Mouse (Mus musculus): ENCODE results near the gene Nova1.

The Nova1 gene

DNA sequence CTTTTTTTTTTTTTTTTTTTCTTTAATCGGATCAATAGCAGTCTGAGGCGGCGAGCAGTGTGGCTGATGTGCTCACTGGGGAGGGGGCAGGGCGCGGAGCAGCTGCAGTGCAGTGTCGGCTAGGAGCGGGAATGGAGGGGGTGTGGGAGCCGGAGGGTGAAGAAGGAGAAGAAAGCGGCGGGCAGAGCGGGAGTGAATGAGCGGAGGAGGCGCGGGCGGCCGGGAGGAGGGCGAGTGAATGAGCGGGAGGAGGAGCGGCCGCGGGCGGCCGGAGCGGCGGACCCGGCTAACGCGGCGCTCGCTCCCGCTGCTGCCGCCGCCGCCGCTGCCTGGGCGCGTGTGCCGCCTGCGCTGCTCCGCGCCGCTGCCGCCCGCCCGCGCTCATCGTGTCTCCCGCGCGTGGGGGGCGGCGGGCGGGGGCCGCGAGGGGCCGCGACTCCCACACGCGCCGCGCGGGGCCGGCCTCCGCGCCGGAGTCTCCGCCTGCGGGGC is at the start of gene Nova1:
Gene Nova1 (minus strand): TSS at position 74 of the 492 bp plus-strand sequence.
- peak; percentile 90 for DNase-seq

DNA sequence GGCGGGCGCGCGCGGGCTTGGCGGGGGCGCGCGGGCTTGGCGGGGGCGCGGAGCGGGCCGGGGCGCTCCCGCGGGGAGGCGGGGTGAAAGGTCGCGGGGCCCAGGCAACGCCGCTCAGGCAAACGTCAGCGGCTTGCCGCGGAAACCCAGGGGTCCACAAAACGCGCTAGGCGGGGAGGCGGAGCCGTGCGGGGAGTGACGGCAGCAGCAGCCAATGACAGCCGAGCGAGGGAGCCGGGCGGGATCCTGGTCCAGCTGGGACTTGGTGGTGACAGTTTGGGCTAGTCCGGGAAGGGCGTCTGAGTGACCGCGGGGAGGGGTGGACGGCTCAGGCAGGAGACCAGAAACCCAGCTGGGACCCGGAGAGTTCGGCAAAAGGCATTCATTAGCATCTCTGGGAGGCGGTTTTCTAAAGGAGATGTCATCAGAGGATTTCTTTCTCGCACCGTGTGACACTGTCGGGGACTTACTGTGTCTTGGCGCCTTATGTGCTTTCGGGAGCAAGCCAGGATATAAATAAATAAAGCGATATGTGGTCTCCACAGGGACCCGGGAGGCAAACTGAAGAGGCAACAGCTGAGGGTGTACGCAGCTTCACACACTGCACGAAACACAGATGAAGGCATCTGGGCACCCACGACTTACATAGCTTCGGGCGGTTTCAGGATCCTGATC is 756 bp upstream of the Nova1 start:
- DNase-seq: peak; percentile 98

DNA sequence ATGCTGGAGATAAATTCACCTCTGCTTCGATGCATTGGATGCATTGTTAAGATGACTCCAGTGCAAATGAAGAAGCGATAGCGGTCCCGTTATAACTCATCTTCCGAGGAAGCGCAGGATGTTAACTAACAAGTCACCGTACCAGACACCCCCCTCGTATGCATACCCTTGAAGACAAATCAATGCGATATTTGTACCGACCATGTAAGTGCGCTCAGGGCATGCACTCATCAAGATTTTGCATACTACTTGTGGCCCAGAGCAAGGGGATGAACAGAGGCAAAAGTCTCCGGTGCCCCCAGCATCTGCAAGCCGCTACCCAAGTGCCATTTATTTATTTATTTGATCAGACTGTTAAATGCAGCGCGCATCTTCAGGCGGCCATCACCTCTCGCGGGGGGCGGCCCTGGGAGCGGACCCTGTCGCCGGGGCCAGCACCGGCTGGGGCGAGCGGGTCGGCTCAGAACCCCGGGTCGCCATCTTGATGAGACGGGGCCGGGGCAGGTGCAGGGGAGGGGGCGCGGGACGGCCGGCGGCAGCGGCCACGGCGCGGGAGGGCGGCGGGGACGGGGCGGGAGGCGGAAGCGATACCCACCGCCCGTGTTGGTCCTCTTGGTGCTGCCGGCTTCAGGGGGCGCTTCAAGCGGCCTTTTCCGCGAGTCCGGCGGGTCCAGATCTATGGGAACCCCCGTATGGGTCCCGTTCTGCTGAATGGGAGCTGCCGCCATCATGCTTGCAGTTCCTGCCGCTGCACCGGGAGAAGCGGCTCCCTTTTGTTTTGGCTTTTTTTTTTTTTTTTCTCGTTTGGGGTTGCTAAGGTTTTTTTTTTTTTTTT is 491 bp downstream of the Nova1 start:
- DNase-seq: peak; percentile 75

DNA sequence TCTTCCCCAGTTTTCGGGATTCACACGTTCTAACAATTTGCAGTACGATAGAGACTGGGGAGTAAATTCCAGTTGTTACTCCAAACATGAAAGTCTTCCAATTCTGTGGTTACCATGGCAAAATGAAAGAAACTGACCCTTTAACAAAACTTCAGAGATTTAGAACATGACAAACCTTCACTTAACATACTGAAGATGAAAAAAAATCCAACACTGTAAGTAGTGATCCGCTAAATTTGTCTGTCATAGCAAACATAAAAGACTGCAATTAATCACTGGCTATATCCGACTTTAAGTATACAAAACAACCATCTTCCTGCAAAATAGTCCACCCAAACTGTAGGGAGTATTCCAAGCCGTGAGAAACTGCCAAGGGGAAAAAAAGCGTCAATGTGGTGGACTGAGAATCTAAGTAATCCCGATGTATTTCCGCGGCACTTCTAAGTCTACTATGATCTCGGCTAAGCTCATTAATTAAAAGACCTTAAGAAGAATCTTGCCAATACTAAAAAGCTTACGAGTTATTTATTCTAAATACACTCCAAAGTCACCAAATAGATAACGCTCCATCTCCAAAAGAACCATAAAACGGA is 1.4 kb downstream of the Nova1 start:
- DNase-seq: no peak

DNA sequence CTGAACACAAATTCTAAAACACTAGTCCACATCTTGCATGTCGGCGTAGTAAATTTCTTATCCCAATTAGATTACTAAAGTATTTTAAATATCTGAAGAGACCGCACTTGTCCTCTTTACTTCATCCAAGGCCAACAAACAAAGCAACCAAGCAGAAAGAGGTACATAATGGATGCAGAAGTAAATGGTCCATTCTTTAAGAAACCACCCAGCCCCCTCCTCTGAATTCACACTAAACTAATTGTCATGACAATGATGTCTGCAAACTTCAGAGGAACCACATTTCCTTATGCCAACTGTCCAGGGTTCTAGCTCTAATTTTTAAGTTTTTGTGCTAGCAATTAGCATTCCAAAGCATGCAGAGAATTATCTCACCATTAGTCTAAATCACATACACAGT is 2.4 kb downstream of the Nova1 start:
- no peak for DNase-seq

DNA sequence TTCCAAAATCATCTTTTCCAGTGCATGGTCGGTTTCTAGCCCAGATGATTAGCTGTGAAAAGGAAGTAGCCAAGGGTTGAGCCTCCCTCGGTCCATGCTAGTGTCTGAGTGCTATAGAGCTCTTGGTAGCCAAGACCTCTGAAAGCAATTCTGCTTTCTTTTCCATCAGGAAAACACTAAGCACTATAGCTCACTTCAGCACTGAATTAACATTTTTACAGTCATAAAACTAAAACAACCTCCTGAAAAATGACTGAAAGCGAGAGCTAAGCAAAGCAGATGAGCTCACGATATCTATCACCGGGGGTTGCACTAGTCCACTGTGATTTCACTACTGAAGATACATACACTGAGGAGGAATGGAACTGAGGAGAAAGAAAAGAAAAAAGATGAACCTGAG is 3.0 kb downstream of the Nova1 start:
- no peak for DNase-seq

DNA sequence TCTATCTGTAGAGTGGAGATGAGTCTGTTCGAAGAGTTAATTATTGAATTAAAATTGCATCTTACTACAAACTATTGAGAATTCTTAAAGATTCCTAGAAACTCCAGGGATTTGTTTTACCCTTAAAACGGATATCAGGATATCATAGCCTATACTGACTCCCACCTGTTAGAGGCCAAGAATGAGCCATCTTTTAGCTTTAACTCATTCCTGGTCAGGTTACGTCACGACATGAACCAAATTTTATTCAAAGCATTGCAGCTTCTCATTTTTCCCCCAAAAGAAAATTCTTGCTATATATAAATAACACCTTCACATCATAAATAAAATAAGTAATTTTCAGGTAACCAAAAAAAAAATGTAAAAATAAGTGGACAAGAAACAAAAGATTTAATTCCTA is 3.9 kb downstream of the Nova1 start:
- DNase-seq: no peak

DNA sequence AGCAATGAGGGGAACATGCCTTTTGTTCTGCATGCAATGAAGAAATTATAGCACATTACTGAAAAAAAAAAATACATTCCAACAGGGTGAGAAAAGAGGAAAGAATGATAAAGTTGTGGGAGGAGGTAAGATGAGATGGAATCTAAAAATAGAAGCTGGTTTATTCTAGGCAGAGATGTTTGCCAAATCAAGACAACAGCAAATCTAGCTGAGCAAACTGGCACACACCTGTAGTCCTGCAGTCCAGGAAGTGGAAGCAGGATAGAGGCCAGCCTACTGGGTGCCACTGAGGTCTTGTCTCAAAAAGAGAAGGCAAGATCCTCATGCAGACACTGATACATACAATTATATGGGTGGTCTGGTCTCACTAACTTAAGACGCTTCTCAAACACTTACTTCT is 17.4 kb downstream of the Nova1 start:
- peak; percentile 35 for DNase-seq

DNA sequence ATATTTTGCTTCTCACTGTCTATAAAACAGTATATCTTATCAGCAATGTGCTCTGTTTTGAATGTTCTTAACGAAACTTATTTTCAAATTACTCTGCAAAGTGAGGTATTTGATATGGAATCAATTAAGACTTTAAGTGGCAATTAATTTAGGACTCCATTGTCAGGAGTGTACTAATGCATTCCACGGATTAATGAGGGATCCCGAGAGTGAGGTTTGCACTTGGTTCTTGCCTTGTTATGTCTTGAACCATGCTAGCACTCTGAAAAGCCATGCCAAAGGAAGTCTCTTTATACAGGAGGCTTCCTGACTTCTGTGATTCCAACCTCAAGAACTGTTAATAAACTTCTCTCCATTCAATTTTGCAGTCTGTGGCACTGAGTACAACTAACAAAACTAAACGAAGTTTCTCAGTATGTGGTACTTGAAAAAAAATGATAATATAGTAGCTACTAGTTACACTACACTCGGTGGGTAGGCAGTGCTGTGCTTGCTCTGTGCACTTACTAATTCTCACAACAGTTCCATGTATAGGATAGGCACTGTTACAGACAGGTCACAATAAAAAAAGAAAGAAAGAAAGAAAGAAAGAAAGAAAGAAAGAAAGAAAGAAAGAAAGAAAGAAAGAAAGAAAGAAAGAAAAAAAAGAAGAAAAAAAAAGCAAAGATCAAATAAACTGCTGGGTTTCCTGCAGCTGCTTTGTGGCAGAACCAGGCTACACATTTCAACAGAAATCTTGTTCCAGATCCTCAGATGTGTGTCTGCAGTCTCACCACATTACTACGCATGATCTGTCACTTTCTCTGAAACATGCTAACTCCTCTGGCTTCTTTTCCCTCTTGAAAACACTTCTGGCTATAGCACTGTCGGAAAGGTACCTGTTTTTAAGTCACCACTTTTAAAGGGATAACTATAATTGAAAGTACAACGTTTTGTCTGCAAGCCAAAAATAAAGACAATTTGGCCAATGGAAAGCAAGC is 36.1 kb downstream of the Nova1 start:
- DNase-seq: no peak

DNA sequence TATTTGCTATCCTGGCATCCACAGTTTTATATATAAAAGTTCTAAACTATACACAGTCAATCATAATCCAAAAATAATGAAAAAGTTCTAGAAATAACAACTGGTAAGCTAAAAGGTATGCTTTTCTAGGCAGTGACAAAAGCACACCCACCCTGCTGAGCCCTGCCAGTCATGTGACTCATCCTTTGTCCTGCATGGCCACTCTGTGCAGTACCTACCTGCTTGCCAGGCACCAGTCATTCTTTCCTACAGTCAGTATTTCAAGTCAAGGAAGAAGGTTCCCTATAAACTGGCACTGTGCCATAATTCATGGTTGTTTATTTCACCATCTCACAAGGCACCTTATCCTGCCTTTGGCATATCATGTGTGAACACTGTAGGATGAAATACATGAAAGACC is 37.2 kb downstream of the Nova1 start:
- no peak for DNase-seq

DNA sequence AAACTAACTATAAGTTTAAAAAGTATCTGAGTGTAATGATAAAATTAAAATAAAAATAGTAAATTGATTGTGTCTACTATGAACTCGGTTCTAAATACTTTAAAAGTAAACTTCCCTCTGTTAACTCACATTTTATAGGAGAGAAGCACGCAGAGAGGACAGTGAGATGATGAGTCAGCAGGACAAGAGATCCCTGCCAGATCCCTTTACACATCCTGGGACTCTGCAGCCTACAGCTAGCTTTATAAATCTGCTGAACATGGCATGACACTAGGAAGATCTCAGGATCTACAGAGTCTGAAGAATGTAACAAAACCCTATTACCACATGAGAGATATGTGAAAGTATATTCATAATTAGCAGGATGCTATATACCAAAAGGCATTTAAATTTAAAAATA is 37.7 kb downstream of the Nova1 start:
- no peak for DNase-seq

DNA sequence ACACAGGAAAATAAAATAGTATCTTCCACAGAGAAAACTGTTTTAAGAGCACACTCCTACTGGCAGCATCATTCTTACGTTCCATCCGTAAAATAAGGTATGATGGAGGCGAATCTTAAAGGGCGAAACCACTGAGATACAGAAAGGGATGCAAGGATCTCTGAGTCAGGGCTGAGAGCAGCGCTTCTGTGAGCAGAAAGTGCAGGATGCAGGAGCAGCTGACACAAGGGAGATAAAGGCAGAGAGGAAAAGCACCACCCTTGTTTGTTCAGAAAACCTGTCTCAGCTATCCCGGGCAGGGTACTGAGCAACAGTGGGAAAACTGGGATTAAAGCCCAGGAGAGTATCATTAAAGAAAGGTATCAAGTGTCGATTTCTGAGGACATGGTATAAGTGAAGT is 59.3 kb downstream of the Nova1 start:
- no peak for DNase-seq

DNA sequence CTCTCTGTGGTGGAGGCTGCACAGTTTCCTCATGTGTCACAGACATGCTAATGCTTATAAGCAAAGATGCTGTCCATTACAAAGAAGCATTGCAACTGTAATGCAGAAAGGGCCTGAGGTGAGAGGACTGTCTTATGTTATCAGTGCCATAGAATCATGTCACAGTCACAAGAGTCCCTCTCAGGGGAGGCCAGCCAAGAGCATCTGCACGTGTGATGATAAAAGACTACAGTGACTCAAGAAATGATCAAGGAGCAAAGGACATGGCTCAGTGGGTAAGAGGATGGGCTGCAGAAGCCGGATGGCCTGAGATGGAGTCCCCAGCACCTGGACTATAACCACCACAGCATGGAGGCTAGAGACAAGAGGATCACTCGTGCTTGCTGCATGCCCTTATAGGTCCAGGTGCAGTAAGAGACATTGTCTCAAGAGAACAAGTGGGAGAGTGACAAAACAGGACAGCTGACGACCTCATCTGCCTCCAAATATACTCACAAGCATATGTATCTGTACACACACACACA is 64.3 kb downstream of the Nova1 start:
- DNase-seq: no peak

DNA sequence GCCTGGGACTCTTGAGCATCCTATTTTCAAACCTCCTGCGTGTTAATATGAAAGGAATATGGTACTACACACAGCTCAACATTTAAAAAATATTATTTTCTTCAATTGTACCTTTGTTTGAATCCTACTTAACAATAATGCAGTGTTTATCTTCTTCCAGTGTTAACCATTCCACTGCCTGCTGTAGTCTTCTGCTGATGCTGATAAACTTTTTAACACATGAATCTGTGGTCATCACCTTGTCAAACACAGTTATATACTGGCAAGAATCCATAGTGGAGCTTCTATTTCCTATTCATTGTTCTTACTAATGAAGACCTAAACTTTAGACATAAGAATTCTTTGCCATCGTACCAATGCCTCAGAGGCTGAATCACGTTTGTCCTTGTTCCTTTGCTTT is 65.6 kb downstream of the Nova1 start:
- DNase-seq: no peak

DNA sequence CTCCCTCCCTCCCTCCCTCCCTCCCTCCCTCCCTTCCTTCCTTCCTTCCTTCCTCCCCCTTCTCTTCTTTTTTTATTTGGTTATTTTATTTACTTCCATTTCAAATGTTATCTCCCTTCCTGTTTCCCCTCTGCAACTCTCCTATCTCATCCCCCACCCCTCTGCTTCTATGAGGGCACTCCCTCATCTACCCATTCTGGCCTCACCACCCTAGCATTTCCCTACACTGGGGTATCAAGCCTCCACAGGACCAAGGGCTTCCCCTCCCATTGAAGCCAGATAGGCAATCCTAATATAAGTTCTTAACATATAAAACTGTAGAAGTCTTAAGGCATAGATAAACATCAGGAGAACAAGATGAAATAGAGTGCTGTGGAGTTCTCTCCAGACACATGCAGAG is 85.5 kb downstream of the Nova1 start:
- DNase-seq: no peak

DNA sequence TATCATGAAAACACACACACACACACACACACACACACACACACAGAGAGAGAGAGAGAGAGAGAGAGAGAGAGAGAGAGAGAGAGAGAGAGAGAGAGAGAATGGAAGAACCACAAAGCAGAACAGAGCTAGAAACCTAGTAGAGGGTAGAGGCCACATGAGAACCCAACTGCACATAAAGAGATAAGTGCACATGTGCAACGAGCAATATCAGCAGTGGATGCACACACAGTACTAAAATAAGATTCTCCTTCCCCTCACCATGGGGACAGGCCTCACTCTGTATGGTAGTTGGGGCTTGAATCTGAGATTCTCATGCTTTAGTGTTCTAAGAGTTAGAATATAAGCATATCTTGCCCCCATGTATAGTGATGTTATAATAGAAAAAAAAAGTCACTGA is 86.8 kb downstream of the Nova1 start:
- no peak for DNase-seq

DNA sequence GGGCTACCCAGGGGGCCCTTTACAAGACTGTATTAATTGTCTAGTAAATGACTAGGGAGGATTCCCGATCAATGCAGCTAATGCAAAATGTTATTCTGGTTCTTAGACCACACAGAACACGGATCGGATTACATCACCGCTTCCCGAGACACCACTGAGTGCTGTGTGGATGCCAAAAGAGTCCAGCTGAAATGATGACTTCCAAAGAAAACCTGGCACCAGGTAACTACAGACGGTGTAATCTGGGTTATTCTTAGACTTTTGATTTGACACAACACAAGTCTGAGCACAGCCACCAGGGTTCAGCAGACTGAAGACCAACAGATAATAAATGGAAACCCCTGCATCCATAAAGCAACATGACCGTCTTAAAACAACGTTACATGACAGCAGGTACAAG is 96.8 kb downstream of the Nova1 start:
- DNase-seq: peak; percentile 80

DNA sequence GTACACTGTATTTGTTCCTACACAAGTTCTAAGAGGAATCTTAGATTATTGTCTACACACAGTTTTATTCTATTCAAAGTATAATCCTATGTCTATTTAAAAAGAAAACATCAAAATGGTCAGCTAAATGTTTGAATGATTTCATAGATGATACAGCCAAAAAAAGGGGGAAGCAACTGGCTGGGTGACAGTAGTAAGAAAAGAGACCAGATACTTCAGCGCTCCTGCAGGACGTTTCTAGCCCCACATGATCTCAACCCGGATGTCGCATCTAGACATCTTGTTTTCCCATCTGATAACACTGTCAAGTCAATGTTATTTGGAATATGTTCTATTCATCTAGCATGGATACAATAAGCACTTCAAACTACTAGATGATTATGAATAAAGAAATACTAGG is 99.7 kb downstream of the Nova1 start:
- no peak for DNase-seq

DNA sequence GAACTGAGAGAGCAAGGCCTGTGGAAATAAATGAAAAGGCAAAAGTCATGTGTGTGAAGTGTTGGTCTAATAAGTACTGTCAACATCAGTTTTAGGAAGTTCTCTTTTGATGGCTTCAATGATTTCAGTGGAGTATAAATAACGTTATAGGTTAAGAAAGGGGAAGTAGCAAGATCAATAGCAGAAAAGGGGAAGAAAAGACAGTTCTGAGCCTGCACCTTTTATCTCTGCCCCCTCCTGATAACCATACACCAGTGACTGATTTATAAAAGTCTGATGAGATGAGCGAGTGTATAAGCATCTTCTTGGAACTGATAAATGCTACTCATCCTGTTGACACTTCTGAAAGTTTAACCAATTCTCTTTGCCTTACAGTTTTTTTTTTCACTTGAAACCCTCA is 108.6 kb downstream of the Nova1 start:
- no peak for DNase-seq

DNA sequence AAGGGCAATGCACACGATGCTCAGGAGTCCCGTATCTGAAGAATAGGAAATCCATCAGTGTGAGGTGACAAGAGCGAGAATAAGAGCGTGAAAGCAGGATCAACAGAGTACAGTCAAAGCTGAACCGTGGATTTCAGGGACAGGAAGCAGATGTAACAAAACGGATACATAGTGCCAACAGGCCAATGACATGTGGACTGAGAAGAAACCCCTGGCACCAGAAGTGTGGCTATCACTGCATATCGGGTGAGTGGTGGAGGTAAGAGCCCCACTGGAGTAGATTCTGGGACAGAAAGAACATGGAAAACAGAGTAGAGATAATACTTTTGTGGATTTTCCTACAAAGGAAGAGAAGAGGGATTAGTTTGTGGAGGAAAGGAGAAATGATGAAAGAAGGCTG is 109.3 kb downstream of the Nova1 start:
- no peak for DNase-seq

DNA sequence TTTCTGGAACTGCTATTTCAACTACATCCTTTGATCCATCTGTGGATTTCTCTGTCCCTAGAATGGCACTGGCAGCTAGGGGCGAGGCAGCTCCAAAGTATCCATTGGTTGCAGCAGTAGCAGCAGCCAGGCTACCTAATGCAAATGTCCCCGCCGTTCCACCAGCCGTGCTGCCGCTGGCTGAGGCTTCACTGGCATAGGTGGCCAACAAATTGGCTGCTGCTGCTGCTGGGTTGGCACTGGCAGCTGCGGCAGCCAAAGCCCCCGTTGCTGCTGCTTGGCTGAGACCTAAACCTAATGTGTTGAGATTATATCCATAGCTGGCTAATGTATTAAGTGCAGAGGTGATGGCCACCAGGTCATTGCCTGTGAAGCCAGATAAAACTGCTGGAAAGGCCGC is 118.5 kb downstream of the Nova1 start:
- no peak for DNase-seq

DNA sequence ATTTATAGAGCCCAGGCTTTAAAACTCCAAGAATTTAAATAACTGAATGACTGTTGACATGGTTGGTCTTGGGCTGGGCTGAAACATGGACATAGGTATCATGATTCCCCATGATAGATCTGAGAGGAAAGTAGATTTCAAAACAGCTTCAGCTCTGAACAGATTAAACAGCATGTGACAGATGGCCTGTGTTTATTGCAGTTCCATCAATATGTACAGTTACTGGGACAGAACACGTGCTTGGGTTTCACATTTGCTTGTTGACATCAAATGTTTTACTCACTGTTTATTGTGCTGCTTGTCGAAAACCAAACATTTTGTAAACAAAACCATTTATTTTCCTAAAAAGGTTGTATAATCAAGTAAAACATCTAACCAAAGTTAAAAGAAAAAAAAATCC is 142.4 kb downstream of the Nova1 start:
- DNase-seq: no peak

DNA sequence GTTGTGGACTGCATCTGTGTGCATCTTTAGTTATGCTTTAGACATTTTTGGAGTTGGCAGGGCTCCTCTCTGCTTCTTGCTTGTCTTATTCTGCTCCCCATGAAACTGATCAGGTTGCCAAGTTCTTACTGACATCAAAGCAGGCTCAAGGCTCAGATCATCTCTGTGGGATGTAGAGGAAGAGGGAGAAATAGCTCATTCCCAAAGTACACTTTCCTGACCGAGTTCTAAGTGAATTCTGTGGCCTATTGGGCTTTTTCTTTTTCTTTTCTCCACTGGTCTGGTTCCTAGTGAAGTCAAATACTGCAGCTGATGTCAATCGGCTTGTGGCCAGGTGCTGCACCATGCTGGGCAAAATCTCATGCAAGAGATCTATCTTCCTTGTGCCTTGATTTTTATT is 152.0 kb downstream of the Nova1 start:
- DNase-seq: peak; percentile 55
